Mouse (Mus musculus): Measurements from ENCODE around the gene Gm15557. TPM values are rescaled to one million over a fixed set of nuclear protein-coding genes. Genes with fewer than 3 reads are reported as not detected.

The Gm15557 gene
- 0.13 TPM for polyA plus RNA-seq (2012; fragmentation: generic; extraction: Trizol)

- Histone ChIP-seq H3K4me3 (no peak within 1 kb of the TSS), H3ac (ENCODE audit: control insufficient read depth, insufficient read length) (no peak within 1 kb of the TSS), H3K27me3 (ENCODE audit: control insufficient read depth, insufficient read depth, insufficient read length) (no peaks in the 10 kb centered on the region), H3K4me2 (ENCODE audit: low read depth) (no peak within 1 kb of the TSS), H3K79me2 (ENCODE audit: control insufficient read depth, insufficient read depth) (no peaks in the 10 kb centered on the region), H3K36me3 (ENCODE audit: control insufficient read depth, insufficient read depth) (no peaks in the 10 kb centered on the region)
- TF ChIP-seq REST (IDR thresholded peaks at IDR 0.05; ENCODE audit: insufficient read depth, insufficient read length) = no peak
- no peak for TF ChIP-seq CEBPB (IDR thresholded peaks at IDR 0.05; ENCODE audit: insufficient read depth, poor library complexity, severe bottlenecking)
- TF ChIP-seq MYOG (IDR thresholded peaks at IDR 0.05; ENCODE audit: control insufficient read depth in 1 of 3, insufficient read depth in 1 of 3, insufficient read length in 2 of 3, low read depth in 2 of 3) = no peak
- no peak for TF ChIP-seq SRF (IDR thresholded peaks at IDR 0.05; ENCODE audit: control insufficient read depth, insufficient read length, low read depth)
- TF ChIP-seq USF1 (IDR thresholded peaks at IDR 0.05; ENCODE audit: low read depth) = no peak
- no peak for TF ChIP-seq MYOD1 (IDR thresholded peaks at IDR 0.05; ENCODE audit: control insufficient read depth in 1 of 3, insufficient read length in 2 of 3, low read depth in 2 of 3)
- TF ChIP-seq TCF12 (IDR thresholded peaks at IDR 0.05; ENCODE audit: insufficient read depth, poor library complexity, severe bottlenecking) = no peak
- no peak for TF ChIP-seq TCF3 (IDR thresholded peaks at IDR 0.05; ENCODE audit: insufficient read length, low read depth)
- TF ChIP-seq POLR2AphosphoS2 (IDR thresholded peaks at IDR 0.05; ENCODE audit: insufficient read length, low read depth) = no peak
- TF ChIP-seq POLR2A (IDR thresholded peaks at IDR 0.05; ENCODE audit: insufficient read length, low read depth) = no peak
- no peak for TF ChIP-seq E2F4 (IDR thresholded peaks at IDR 0.05; ENCODE audit: insufficient read depth)
- no peak for TF ChIP-seq MAX (IDR thresholded peaks at IDR 0.05; ENCODE audit: low read depth)
Observed at GRCm38 (mm10) chr2:155940681-155941080, at the start of gene Gm15557. TSS of gene Gm15557 (plus strand) at chr2:155940728.

DNA sequence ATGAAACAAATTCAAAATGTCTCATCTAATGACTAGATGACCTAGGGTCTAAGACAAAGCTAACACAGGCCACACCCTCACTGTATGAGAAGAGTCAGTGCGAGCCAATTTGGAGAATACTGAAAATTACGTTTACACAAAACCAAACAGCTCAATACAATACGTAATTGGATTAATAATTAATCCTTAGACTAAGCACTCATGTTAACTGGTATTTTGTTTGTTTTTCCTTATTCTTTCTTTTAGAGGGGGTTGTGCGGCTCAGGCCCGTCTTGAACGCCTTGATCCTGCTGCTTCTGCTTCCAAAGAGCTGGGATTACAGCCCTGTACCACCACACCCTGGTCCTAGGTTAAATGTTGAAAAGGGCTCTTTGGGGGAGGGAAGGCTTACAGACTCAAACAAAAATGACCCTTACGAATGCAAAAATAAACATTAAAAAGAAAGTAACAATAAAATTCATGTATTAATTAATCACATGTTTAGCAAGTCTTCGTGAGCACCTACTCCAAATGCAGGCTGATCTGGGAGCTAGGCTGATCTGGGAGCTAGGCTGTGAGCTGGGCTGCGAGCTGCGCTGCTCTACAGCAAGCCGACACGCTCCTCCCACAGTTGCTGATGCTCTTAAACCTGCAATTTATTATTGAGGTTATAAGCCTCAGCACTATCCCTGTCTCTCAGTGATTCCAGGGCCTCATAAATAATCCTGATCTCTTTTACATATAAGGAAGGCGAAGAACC is 46.1 kb upstream of the Gm15557 start:
- H3K79me2 ChIP-seq (ENCODE audit: control insufficient read depth, insufficient read depth) = no peaks in the 10 kb centered on the region
- H3K27me3 ChIP-seq (ENCODE audit: control insufficient read depth, insufficient read depth, insufficient read length) = no peaks in the 10 kb centered on the region
- H3K4me3 ChIP-seq = no peak overlapping the region
- H3K36me3 ChIP-seq (ENCODE audit: control insufficient read depth, insufficient read depth) = peaks cover 24% of the 10 kb centered on the region
- no peak overlapping the region for H3ac ChIP-seq (ENCODE audit: control insufficient read depth, insufficient read length)
- no peak for TF ChIP-seq MAX (IDR thresholded peaks at IDR 0.05; ENCODE audit: low read depth)
- TF ChIP-seq SRF (IDR thresholded peaks at IDR 0.05; ENCODE audit: control insufficient read depth, insufficient read length, low read depth) = no peak
- TF ChIP-seq REST (IDR thresholded peaks at IDR 0.05; ENCODE audit: insufficient read depth, insufficient read length) = no peak
- H3K4me2 ChIP-seq (ENCODE audit: low read depth) = no peak overlapping the region

GRCm38 (mm10) chr2:155895046-155895735 is 45.3 kb upstream of the Gm15557 start:
- no peaks in the 10 kb centered on the region for H3K79me2 ChIP-seq (ENCODE audit: control insufficient read depth, insufficient read depth)
- no peak overlapping the region for H3K4me3 ChIP-seq
- no peak overlapping the region for H3K4me2 ChIP-seq (ENCODE audit: low read depth)
- no peak for TF ChIP-seq SRF (IDR thresholded peaks at IDR 0.05; ENCODE audit: control insufficient read depth, insufficient read length, low read depth)
- no peak for TF ChIP-seq MAX (IDR thresholded peaks at IDR 0.05; ENCODE audit: low read depth)
- no peak for TF ChIP-seq USF1 (IDR thresholded peaks at IDR 0.05; ENCODE audit: low read depth)
- TF ChIP-seq CEBPB (IDR thresholded peaks at IDR 0.05; ENCODE audit: insufficient read depth, poor library complexity, severe bottlenecking) = no peak
- no peak for TF ChIP-seq TCF3 (IDR thresholded peaks at IDR 0.05; ENCODE audit: insufficient read length, low read depth)
- no peak for TF ChIP-seq MYOG (IDR thresholded peaks at IDR 0.05; ENCODE audit: control insufficient read depth in 1 of 3, insufficient read depth in 1 of 3, insufficient read length in 2 of 3, low read depth in 2 of 3)
- no peak for TF ChIP-seq MYOD1 (IDR thresholded peaks at IDR 0.05; ENCODE audit: control insufficient read depth in 1 of 3, insufficient read length in 2 of 3, low read depth in 2 of 3)
- TF ChIP-seq REST (IDR thresholded peaks at IDR 0.05; ENCODE audit: insufficient read depth, insufficient read length) = no peak
- H3ac ChIP-seq (ENCODE audit: control insufficient read depth, insufficient read length) = no peak overlapping the region
- no peaks in the 10 kb centered on the region for H3K27me3 ChIP-seq (ENCODE audit: control insufficient read depth, insufficient read depth, insufficient read length)
- H3K36me3 ChIP-seq (ENCODE audit: control insufficient read depth, insufficient read depth) = peaks cover 24% of the 10 kb centered on the region

GRCm38 (mm10) chr2:155902989-155903631 is 37.4 kb upstream of the Gm15557 start:
- H3K4me3 ChIP-seq = no peak overlapping the region
- peaks cover 14% of the 10 kb centered on the region for H3K36me3 ChIP-seq (ENCODE audit: control insufficient read depth, insufficient read depth)
- TF ChIP-seq MYOD1 (IDR thresholded peaks at IDR 0.05; ENCODE audit: control insufficient read depth in 1 of 3, insufficient read length in 2 of 3, low read depth in 2 of 3) (peak; percentile 33 to 77 (median 61)), TCF3 (IDR thresholded peaks at IDR 0.05; ENCODE audit: insufficient read length, low read depth) (no peak), MYOG (IDR thresholded peaks at IDR 0.05; ENCODE audit: control insufficient read depth in 1 of 3, insufficient read depth in 1 of 3, insufficient read length in 2 of 3, low read depth in 2 of 3) (peak in 2 of 3 experiments; percentile 83 to 84), CEBPB (IDR thresholded peaks at IDR 0.05; ENCODE audit: insufficient read depth, poor library complexity, severe bottlenecking) (peak; percentile 44; the same call in 1 of the 2 replicates), SRF (IDR thresholded peaks at IDR 0.05; ENCODE audit: control insufficient read depth, insufficient read length, low read depth) (no peak), TCF12 (IDR thresholded peaks at IDR 0.05; ENCODE audit: insufficient read depth, poor library complexity, severe bottlenecking) (no peak), POLR2AphosphoS2 (IDR thresholded peaks at IDR 0.05; ENCODE audit: insufficient read length, low read depth) (no peak), MAX (IDR thresholded peaks at IDR 0.05; ENCODE audit: low read depth) (no peak), POLR2A (IDR thresholded peaks at IDR 0.05; ENCODE audit: insufficient read length, low read depth) (no peak), USF1 (IDR thresholded peaks at IDR 0.05; ENCODE audit: low read depth) (no peak)
- H3K79me2 ChIP-seq (ENCODE audit: control insufficient read depth, insufficient read depth) = no peaks in the 10 kb centered on the region
- peak overlapping the region; percentile 32 for H3K4me2 ChIP-seq (ENCODE audit: low read depth)
- no peak overlapping the region for H3ac ChIP-seq (ENCODE audit: control insufficient read depth, insufficient read length)
- no peaks in the 10 kb centered on the region for H3K27me3 ChIP-seq (ENCODE audit: control insufficient read depth, insufficient read depth, insufficient read length)
